Mouse (Mus musculus) megakaryocyte-erythroid progenitor cell, adult 5-6 weeks (primary cell): ENCODE results near the gene Ankrd61. TPM values are rescaled to one million over a fixed set of nuclear protein-coding genes. Genes with fewer than 3 reads are reported as not detected.

Source experiments
- ATAC-seq: replicated peaks from 2 replicates; pipeline ENCODE4 v1.8.0; 2016; ENCODE audit warnings: mild to moderate bottlenecking, inconsistent platforms; ENCODE audit not compliant: severe bottlenecking, poor library complexity, low FRiP score, low TSS enrichment
- total RNA-seq, 2 experiments: library from RNA; stranded (forward) in 1 of 2; stranded (reverse) in 1 of 2; fragments of 200-1000, 215-1000 nt in 1 of 2; fragments of >200 nt in 1 of 2; fragmentation: Nextera tagmentation in 1 of 2; gene quantifications; 2 replicates each; pipeline ENCODE4 v1.2.3; 2014 to 2017

The Ankrd61 gene
- total RNA-seq (2014; fragmentation: Nextera tagmentation) (1.6 TPM in 1 of 2 replicates, not detected in the other), total RNA-seq (2017) (not detected in 2 replicates)

DNA sequence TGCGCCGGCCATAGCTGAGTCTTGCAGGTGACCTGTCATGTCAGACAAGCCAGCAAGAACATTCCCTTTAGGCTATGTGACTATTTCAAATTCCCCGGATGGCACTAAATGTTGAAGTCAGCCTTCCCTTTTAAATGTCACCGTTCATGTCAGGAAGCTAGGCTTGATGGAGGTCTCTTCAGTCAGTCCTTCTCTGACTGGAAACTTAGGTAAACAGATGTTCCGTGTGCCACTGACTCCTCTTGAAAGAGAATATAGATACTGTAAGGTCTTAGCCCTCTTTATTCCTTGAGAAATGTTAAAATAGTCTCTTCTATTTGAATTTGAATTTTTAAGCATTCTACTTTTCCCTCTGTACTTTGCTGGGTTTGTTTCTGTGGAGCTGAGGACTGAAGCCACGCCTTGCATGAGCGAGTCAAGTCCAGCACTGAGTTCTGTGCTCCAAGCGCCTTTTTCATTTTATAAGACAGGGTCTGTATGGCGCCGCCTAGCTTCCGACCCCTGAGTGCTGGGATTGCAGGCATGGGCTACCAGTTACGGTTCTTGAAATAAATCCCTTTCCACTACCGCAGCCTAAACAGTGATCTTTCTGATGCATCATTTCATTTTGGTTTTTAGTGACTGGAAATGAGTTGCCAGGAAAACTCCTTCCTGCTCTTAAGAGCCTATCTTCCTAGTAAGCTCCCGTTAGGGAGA is at the start of gene Ankrd61:
Ankrd61 (minus strand) TSS at position 51 of the 696 bp plus-strand sequence.
- ATAC-seq, result no peak

DNA sequence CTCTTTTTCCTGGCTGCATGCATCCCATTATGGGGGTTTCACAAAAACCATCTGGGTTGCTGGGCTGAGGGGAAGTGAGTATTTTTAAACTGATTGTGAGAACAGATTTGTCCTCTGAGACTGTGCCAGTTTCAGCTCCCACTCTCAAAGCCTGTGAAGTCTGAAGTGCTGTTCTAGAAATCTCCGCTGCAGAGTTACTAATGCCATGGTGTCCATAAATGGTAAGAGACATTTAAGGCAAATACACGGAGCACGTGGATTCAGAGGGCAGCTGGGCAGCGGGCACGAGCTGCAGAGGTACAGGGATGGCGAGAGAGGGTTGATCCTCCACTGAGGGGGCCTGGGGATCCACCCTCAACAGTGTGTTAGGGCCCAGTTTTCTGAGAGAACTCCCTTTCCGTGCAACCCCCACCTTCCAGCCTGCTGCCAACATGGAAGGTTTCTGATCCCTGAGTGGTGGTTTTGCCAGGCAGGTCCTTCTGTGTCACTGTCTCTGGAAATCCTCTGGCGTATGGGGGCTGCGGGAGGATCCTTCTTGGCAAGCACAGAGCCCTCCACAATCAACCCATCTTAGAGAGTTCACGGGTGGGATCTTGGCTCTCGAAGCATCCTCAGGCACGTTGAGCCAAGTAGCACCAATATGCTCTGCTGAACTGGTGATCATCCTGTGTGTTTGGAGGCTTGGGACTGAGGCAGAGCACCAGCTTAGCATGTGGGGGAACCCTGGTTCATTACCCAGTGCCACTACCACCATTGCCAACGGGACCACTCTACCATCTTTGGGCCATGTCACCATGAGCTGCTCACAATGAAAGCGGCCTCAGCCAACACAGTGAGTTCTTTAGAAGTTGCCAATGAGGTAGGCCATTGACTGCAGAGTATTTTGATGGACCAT is 46.0 kb upstream of the Ankrd61 start:
- no peak for ATAC-seq

DNA sequence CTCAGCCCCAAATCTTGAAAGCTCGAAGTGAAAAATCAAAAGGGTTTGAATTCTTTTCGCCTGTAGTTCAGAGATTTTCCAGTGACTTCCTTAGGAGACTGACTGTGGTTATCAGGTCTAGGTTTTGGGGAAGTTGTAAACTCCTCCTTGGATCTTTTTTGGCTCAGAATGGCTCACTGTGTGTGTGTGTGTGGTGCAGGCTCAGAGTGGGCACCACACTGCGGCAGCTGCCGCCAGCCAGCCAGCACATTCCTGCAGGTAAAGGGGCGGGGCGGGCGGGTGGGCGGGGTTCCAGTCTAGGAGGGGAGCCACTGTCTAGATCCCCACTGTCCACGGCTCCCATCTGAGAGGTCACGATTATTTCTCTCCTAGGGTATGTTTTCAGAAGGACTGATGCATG is 44.1 kb upstream of the Ankrd61 start:
- ATAC-seq, result no peak

DNA sequence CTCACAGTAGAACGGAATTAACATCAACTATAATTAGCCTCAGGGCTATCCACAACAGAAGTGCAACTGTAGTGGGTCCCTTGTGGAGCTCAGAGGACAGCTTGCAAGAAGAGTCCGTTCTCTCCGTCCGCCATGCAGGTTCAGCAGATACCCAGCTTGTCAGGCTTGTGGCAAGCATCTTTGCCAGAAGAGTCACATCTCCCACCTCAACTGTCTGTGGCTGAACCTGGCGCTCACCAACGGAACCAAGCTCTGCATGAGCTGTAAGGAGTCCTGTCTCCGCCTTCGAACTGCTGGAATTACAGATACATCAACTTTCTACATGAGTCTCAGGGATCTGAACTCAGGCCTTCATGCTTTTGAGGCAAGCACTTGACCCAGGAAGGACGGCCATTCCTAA is 38.7 kb upstream of the Ankrd61 start:
- ATAC-seq, result no peak

DNA sequence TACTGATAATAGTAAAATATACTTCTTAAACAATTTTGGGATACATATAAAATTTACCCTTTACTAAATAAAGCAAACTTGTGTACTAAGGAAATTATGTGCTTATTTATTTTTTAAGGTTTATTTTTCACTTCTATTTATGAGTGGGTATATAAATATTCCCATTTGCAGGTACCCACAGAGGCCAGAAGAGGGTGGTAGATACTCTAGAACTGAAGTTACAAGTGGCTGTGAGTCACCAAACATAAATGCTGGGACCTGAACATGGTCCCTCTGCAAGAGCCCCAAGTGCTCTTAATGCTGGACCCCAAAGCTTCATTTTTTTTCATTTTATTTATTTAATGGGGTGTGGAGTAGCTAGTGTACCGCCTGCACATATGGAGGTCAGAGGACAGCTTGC is 36.4 kb upstream of the Ankrd61 start:
- peak; percentile 58; the same call in 1 of the 2 replicates for ATAC-seq

DNA sequence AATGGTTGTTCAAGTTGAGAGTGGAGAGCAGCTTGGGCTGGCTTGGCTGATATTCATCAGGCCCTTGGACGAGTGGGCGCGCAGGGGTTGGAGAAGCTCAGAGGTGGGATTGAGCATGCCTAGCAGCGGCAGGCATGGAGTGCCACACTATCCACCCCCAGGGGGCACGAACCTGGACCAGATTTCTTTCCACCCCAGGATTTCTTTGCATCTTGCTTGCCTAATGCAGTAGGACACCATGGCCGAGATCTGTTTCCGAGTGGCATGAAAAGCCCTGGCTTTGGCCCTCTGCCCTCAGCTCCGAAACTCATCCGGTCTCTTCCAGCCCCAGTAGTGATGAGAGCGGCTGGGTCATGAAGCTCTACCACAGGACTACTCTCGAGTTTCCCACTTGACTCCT is 35.9 kb upstream of the Ankrd61 start:
- no peak for ATAC-seq

DNA sequence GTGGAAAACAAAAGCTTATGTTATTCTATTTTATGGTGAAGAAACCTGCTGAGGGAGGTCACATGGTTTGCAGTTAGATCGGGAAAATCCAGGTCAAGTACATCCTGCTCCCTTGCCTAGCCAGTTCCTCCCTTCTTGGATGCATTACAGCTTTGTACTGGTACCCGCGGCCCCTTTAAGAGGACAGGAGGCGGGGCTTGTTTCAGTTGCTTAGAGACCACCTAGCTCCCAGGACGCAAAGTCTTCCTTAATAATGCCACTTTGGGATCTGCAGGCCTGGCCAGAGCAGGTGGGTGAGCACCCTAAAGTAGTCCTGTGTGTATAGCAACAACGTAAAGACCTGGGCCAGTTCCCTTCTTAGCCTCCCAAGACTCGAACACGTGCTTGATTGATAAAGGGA is 35.3 kb upstream of the Ankrd61 start, which contains the start of gene Rsph10b:
Rsph10b (plus strand) TSS at position 205 of the 400 bp plus-strand sequence.
- no peak for ATAC-seq

DNA sequence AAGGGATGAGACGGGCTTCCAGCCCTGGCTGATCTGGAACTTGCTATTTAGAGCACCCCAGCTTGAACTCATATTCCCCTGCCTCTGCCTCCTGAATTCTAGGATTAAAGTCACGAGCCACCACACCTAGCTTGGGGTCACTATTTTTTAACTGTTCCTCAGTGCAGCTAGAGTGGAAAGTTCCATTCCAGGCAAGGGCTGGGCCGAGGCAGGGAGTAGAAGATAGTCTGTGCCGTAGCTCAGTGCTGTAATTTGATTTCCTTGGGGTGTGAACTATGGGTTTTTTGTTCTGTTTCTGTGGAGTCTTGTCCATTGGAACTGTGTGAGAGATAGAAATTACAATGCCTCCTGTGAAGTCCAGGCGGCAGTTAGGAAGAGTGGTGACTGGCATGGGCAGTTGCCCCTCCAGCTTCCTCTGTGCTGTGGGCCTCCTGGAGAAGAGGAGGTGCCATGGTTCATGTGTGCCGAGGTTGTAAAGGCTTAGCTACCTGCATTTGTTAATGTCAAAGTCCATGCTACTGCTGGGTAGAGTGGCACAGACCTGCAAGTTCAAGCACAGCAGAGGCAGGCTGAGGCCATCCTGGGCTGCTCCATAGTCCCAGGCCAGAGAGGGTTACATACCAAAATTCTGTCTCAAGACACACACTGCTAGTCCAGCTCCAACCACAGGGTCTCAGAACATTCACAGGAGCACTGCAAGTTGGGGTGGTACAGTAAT is 34.5 kb upstream of the Ankrd61 start:
- no peak for ATAC-seq

DNA sequence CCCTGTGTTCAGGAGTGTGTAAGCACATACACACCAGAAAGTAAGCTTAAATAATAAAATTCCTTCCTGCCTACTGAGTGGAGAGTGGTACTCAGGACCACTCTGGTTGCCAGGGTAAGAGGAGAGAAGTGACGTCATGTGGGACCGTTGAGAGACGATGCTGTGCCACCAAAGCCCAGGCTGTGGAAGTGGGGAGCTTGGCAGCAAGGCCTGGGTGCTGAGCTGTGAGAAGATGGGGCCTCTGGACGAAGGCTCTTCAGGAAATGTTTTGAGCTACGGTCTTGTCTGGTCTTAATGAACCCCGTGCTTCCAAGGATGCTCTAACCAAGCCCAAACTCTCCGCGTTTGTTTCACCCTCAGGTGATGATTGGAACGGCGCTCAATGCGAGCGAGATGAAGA is 33.2 kb upstream of the Ankrd61 start:
- no peak for ATAC-seq

DNA sequence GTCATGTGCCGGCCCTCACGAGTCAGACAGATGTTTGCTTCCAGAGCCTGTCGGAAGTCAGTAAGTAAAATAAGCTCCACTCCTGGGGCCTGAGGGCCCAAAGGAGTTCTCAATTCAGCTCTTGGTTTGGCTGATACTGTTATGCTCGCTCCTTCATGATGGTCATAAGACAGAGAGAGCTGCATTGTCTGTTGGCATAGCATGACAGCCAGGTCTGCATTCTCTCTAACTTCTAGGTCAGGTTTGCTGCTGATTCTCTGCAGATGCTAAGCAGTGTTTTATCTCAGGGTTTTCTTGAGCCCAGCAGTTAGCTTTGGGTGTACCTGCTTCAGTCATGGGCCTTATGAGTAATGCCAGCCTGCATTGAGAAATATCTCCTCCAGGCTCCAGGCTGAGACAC is 31.8 kb upstream of the Ankrd61 start:
- ATAC-seq, result no peak

DNA sequence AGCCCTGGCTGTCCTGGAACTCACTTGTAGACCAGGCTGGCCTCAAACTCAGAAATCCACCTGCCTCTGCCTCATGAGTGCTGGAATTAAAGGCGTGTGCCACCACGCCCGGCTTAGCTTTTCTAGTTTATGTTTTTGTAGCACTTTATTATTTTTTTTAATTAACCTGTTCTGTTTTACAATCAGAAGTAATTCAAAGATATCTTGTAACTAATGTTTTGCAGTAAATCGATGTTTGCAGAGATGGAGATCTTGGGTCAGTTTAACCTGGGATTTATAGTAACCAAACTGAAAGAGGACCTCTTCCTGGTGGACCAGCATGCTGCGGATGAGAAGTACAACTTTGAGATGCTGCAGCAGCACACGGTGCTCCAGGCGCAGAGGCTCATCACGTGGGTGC is 30.4 kb upstream of the Ankrd61 start, which contains the start of gene Gm42421:
Gm42421 (plus strand) TSS at position 301 of the 400 bp plus-strand sequence.
- no peak for ATAC-seq

DNA sequence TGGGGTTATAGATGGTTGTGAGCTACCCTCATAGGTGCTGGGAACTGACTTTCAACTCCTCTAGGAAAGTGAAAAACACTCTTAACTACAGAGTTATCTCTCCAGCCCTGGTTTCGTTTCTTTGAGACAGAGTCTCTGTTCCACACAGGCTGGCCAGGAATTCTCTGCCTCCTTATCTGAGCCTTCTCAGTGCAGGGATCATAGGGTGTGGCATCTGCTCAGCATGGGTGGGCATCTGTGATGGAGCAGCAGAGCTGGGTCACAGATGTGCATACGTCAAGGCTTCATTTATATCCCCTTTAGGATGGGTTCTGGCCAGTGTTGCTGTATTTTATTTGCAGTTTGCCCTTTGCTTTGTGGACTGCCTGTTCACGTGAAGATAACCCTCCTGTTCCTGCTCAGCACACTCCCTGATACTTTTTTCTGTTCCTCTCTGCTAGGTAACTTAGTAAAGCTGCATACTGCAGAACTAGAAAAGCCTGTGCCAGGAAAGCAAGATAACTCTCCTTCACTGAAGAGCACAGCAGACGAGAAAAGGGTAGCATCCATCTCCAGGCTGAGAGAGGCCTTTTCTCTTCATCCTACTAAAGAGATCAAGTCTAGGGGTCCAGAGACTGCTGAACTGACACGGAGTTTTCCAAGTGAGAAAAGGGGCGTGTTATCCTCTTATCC is 27.4 kb upstream of the Ankrd61 start:
- peak; percentile 96 for ATAC-seq

DNA sequence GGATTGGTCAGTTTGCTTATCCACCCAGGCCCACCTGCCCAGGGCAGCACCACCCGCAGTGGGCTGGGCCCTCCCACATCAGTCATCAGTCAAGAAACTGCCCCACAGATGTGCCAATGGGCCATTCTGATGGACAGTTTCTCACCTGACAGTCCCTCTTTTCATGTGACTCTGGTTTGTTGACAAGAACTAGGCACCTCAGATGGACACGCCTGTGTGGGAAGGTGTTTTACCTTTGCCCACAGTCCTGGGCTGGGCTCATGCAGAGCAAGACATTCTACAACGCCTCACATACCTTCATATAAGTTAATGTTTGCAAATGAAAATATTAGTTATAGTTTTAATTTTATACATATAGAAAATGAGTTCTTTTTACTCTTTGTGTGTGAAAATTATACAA is 20.6 kb upstream of the Ankrd61 start:
- ATAC-seq, result no peak

DNA sequence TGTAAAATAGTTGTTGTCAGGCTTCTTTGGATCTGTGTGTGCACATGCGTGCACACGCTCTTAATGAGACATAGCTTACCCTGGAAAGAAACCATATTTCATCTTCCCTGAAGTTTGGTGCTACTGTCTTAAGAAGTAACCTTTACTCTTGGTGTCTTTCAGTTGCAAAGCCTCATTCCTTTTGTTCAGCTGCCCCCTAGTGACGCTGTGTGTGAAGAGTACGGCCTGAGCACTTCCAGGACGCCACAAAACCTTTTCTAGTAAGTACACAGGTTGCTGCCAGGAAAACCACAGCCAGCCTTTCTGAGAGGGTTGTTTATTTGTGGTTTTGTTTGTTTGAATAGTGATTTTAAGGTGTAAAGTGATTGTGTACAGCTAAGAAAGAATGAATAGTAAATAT is 19.9 kb upstream of the Ankrd61 start:
- peak; percentile 81; the same call in 1 of the 2 replicates for ATAC-seq

DNA sequence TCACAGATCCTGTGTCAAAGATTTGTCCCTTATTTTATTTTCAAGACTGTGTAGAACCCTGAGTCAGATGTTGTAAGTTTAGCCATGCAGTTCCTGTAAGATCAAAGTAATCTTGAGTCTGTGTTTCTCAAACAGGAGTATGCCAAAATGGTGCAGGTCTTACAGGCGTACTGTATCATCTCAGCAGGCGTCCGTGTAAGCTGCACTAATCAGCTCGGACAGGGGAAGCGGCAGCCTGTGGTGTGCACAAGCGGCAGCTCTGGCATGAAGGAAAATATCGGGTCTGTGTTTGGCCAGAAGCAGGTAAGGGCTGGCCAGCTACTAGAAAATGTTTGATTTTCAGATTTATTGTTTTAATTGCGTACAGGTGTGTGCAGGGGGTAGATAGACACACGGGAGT is 18.7 kb upstream of the Ankrd61 start:
- ATAC-seq, result no peak

DNA sequence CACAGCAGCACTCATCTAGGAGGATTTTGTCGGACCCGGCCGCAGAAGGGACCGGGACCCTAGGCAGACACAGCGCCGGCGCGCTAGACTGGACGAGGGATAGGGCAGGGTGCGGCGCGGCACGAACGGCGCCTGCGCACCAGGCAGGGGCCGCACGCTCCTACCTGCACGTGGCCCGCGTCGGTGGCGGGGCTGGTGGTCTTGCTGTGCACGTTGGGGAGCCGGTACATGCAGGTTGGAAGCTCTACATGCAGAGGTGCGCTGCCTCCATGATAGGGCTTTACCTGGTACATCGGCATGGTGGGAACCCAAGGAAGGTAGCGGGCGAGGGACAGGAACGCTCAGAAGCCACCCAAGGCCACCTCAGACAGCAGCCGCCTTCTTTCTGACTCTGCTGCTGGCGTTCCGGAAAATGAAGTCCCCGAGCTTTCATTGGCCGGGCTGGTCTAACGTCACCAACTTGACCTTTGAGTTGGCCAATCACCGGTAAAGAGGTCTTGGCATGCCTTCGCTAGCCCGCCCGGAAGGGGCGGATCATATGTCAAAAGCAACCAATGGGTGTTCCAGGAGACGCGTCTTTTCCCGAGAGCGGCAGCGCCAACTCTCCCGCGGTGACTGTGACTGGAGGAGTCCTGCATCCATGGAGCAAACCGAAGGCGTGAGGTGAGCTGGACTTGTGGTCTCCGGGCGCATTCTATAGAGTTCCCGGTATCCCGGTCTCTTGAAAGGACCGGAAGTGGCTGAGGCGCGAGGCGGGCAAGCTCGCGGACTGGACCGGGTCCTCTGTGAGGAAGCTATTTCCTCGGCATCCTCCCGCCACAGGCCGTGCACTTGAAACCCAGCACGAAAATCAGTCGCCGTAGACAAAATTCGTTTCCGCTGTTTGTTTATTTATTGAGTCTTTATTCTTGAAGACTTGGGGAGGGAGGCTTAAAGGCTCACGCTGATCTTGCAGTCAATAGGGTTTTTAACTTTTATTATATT is 12.2 kb upstream of the Ankrd61 start, which contains the start of the genes Aimp2 and Pms2:
Aimp2 (minus strand) TSS at position 431 of the 984 bp plus-strand sequence.
Pms2 (plus strand) TSS at position 548 of the 984 bp plus-strand sequence.
- ATAC-seq, result peak; percentile 95

DNA sequence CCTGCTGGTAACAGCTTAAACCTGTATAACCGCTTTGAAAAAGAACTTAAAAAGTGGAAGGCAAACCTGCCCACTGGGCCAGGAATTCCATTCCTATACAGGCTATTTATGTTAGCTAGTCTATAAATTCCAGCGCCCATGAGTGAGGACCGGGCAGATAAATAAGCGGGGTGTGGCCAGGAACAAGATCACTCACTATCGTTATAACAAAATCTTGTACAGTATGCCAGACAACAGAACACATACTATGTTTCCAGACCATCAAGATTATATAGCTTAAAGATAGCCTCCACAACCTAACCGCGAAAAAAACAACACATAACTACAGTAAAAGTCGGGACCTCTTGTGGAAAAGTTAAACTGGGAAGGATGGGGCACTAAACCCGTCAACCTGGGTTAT is 11.4 kb upstream of the Ankrd61 start:
- 0 out of 2 replicates have a peak, but pooled peaks have one; percentile 16 for ATAC-seq

DNA sequence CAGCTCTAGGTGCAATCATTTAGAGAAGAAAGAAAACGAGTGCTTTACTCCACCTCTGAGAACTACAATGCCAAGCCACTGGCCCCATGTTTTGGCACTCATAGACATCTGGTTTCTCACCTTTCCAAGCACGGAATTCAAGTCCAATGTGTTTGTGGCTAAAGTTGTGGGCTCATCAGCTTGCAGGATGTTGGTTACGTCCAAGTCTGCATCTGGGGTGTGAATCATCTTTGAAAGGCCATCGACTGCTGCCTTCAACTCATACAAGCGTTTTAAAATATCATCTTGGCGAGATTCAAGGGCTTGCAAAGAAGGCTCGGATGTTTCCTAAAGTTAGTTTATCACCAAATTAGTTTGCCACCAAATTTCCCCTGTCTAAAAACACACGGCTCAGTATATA is 8.9 kb upstream of the Ankrd61 start:
- ATAC-seq, result no peak
